Mouse (Mus musculus): ENCODE measurements around the gene Hist1h2bh.

Hist1h2bh gene

GRCm38 (mm10) chr13:23530901-23531875 is 12.0 kb downstream of the Hist1h2bh start, which contains the start of gene Hist1h4h:
TSS of gene Hist1h4h (plus strand) at chr13:23531050.
- DNase-seq (ENCODE audit: low read depth, low spot score), result peak; percentile 97

- peak; percentile 85 for DNase-seq (ENCODE audit: low read depth, low spot score)
These were observed 12.9 kb downstream of the Hist1h2bh start for GRCm38 (mm10) chr13:23530181-23530900.

- DNase-seq (ENCODE audit: low read depth, low spot score), result no peak
These were observed 13.6 kb downstream of the Hist1h2bh start for GRCm38 (mm10) chr13:23529480-23530165.

- peak; percentile 14 for DNase-seq (ENCODE audit: low read depth, low spot score)
These were observed 14.2 kb downstream of the Hist1h2bh start for GRCm38 (mm10) chr13:23529005-23529404.

GRCm38 (mm10) chr13:23526312-23526711 is 16.9 kb downstream of the Hist1h2bh start:
- DNase-seq (ENCODE audit: low read depth, low spot score), result peak; percentile 92

GRCm38 (mm10) chr13:23525901-23526300 is 17.3 kb downstream of the Hist1h2bh start:
- DNase-seq (ENCODE audit: low read depth, low spot score), result peak; percentile 88

- peak; percentile 88 for DNase-seq (ENCODE audit: low read depth, low spot score)
These were observed 18.5 kb downstream of the Hist1h2bh start for GRCm38 (mm10) chr13:23524654-23525053.

- DNase-seq (ENCODE audit: low read depth, low spot score), result no peak
These were observed 19.2 kb downstream of the Hist1h2bh start for GRCm38 (mm10) chr13:23523976-23524375.

GRCm38 (mm10) chr13:23521703-23522102 is 21.5 kb downstream of the Hist1h2bh start:
- DNase-seq (ENCODE audit: low read depth, low spot score), result peak; percentile 86

- peak; percentile 87 for DNase-seq (ENCODE audit: low read depth, low spot score)
These were observed 23.8 kb downstream of the Hist1h2bh start for GRCm38 (mm10) chr13:23519416-23519815.

- DNase-seq (ENCODE audit: low read depth, low spot score), result peak; percentile 90
These were observed 24.3 kb downstream of the Hist1h2bh start for GRCm38 (mm10) chr13:23518885-23519284.

GRCm38 (mm10) chr13:23518295-23518603 is 24.9 kb downstream of the Hist1h2bh start:
- no peak for DNase-seq (ENCODE audit: low read depth, low spot score)

GRCm38 (mm10) chr13:23517603-23518294 is 25.4 kb downstream of the Hist1h2bh start:
- peak; percentile 93 for DNase-seq (ENCODE audit: low read depth, low spot score)

GRCm38 (mm10) chr13:23516822-23517602 is 26.2 kb downstream of the Hist1h2bh start:
- peak; percentile 87 for DNase-seq (ENCODE audit: low read depth, low spot score)

GRCm38 (mm10) chr13:23515826-23516620 is 27.2 kb downstream of the Hist1h2bh start:
- no peak for DNase-seq (ENCODE audit: low read depth, low spot score)

- no peak for DNase-seq (ENCODE audit: low read depth, low spot score)
These were observed 27.9 kb downstream of the Hist1h2bh start for GRCm38 (mm10) chr13:23515281-23515680.

- no peak for DNase-seq (ENCODE audit: low read depth, low spot score)
These were observed 29.7 kb downstream of the Hist1h2bh start for GRCm38 (mm10) chr13:23513517-23513916.

GRCm38 (mm10) chr13:23510127-23510526 is 33.1 kb downstream of the Hist1h2bh start:
- no peak for DNase-seq (ENCODE audit: low read depth, low spot score)

GRCm38 (mm10) chr13:23506819-23507515 is 36.2 kb downstream of the Hist1h2bh start:
- DNase-seq (ENCODE audit: low read depth, low spot score), result peak; percentile 92

All from A20 (cell line).